Mouse (Mus musculus): ENCODE data around the gene Hist1h2ao.
"Not testable (repeated sequence)": the region's sequence is repeated elsewhere in the genome, so short reads cannot be mapped to it uniquely, and the experiment has no call there.

The Hist1h2ao gene

GRCm38 (mm10) chr13:21811539-21811938 lies 1.3 kb downstream of the Hist1h2ao start, which contains the start of gene Hist1h4m:
Gene Hist1h4m (plus strand): TSS chr13:21811746.
- peak; percentile 31 to 49 for DNase-seq

DNA sequence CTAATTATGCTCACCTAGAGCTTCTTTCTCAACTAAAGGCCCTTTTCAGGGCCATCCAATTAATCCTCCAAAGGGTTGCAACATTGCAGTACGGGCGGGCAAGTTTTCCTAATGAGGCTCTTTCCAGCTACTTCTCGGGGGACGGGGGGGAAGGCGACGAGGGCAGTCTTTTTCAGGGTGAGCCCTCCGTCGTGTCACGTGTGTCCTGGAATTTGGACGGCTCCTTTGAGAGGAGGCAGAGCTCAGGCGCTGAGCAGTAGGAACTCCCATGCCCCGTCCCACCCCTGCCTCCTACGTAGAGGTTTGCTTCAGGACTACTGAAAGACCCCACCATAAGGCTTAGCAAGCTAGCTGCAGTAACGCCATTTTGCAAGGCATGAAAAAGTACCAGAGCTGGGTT lies 1.8 kb downstream of the Hist1h2ao start:
- peak in 1 of 2 experiments; percentile 22 for DNase-seq

GRCm38 (mm10) chr13:21820082-21820890 lies 10.0 kb downstream of the Hist1h2ao start:
- DNase-seq, result not testable (repeated sequence)

DNA sequence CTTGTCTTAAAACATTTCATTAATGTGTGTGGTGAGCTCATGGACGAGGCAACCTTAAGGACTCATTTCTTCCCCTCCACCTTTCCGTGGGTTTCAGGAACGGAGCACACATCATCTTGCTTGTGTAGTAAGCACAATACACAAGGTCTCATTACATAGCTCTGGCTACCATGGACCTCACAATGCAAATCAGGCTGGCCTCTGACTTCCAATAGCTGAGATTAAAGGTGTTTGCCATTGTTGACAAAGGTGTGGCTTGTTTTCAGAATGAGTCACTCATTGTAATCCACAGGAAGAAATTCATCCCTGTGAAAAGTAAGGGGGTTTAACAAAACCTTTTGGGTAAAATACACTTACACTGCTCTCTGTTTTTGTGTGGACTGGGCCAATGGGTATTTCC lies 18.2 kb downstream of the Hist1h2ao start:
- DNase-seq, result no peak

DNA sequence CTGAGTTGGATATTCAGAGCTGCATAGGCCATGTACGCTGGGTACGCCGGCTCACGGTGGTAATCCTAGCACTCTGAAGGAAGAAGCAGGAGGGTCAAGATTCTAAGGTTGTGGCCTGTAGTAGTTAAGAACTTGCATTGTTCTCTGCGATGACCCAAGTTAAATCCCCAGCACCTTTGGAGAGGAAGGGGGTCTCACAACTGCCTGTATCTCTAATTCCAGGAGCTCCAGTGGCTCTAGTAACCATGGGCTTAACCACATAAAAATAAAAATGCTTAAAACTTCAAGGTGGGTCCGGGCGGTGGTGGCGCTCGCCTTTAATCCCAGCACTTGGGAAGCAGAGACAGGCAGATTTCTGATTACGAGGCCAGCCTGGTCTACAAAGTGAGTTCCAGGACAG lies 20.1 kb downstream of the Hist1h2ao start:
- DNase-seq, result no peak

DNA sequence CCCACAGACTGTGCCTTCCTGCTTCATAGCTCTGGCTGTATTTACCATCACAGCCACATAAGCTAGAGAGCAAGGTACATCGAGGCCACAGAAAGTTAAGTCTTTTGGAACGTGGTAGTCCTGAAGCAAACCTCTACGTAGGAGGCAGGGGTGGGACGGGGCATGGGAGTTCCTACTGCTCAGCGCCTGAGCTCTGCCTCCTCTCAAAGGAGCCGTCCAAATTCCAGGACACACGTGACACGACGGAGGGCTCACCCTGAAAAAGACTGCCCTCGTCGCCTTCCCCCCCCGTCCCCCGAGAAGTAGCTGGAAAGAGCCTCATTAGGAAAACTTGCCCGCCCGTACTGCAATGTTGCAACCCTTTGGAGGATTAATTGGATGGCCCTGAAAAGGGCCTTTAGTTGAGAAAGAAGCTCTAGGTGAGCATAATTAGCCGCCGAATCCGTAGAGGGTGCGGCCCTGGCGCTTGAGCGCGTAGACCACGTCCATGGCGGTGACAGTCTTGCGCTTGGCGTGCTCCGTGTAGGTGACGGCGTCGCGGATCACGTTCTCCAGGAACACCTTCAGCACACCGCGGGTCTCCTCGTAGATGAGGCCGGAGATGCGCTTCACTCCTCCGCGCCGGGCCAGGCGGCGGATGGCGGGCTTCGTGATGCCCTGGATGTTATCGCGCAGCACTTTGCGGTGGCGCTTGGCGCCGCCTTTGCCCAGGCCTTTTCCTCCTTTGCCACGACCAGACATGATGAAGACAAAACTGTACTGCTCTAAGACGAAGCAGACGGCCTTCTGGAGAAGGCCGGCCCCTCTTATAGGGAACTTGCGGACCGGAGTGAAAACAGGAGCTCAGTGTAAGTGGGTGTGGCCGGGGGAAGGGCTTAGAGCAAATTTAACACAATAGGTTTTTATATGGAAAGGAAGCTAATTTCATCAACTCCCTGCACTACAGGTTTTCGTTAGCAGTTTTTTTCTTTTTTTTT lies 21.4 kb downstream of the Hist1h2ao start, which contains the start of gene Hist1h4n:
TSS of gene Hist1h4n (minus strand) at position 779 of the 977 bp plus-strand sequence.
- DNase-seq, result peak in 1 of 2 experiments; percentile 26

GRCm38 (mm10) chr13:21833461-21833860 lies 23.2 kb downstream of the Hist1h2ao start, which contains the start of the genes Hist1h2ap and Hist1h2br:
Gene Hist1h2ap (minus strand): TSS chr13:21833507.
Gene Hist1h2br (plus strand): TSS chr13:21833743.
- not testable (repeated sequence) for DNase-seq

- not testable (repeated sequence) for DNase-seq
These were observed 30.2 kb downstream of the Hist1h2ao start for GRCm38 (mm10) chr13:21840508-21840907.

DNA sequence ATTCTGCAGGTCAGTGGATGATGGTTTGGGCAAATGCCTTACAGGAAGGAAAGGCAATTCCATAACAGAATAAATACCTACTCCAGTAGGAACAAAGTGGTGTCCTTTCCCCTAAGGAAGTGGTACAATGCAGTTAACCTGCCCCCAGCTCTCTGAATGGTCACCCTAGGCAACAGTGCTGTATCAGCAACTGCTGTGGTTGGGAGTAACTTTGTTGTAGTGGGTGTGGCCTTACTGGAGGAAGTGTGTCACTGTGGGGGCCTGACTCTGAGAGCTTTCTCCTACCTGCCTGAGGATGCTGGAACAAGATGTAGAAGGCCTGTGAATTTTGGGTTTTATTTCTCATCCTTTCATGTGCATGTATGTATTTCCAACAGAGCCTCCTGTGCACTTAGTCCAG lies 36.1 kb downstream of the Hist1h2ao start:
- not testable (repeated sequence) for DNase-seq

DNA sequence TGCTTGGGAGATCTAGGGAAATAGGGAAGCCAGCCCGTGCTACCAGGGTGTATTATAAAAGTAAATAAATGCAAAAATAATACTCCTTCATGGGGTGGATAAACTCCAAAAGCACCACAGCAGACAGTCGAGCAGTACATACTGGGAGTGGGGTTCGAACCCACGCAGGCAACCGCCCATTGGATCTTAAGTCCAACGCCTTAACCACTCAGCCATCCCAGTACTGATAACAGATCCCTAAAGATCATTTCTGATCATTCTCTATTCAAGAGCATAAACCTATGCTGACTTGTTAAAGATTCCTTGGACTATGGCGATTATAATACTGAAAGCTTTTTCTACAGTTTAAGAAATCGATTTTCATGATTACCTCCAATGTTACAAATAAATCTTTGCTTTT lies 37.6 kb downstream of the Hist1h2ao start:
- DNase-seq, result no peak

GRCm38 (mm10) chr13:21850696-21851095 lies 40.4 kb downstream of the Hist1h2ao start:
- DNase-seq, result not testable (repeated sequence)

DNA sequence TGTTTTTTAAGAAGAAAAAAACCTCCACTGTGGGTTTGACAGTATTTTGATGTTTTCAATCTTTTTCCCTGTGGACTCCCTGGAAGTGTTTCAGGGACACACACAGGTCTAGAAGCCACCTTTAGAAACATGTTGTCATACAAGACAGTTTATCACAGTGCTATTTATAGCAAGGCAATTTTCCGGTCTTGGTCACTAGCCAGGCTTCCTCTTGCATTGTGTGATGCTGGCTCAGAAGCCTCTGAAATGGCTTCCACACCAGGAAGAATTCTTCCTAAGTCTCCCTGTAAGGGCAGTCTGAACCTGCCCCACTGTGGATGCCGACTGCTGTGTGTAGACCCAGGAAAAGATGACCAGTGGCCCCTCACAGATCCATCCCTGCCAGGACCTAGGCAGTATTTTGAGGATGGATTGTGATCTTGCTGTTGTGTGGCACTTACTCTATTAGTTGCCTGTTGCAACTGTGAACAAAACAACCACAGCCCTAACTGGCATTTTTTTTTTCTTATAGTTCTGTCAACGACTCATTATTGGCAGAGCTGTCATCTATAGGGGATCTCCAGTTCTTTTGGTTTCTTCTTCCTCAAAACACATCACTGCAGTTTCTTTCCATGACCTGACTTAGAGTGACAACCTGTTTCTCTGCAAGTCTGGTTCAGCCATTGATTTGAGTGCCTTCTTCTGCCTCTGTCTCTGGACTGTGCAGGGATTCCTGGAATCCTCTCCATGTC lies 42.1 kb downstream of the Hist1h2ao start:
- peak in 1 of 2 experiments; percentile 21 for DNase-seq

DNA sequence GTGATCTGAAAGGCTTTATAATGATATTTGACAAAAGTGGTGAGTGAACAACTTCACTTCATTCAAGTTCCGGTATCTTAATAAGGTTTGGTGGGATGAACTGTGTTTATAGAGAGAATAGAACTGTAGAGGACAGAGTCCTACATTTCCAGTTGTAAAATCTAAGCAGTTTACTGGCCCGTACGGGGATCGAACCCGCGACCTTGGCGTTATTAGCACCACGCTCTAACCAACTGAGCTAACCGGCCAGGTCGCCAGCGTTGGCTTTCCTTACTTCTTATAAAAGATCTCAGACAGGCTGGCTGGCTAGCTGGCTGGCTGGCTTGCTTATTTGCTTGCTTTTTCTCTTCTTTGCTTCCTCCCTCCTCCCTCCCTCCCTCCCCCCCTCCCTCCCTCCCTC lies 44.9 kb downstream of the Hist1h2ao start:
- peak; percentile 64 to 68 for DNase-seq

- peak in 1 of 2 experiments; percentile 33 for DNase-seq
These were observed 45.5 kb downstream of the Hist1h2ao start for GRCm38 (mm10) chr13:21855698-21856162.
